ENCODE assay signal across 11 mouse cellular contexts in the genomic region with DNA sequence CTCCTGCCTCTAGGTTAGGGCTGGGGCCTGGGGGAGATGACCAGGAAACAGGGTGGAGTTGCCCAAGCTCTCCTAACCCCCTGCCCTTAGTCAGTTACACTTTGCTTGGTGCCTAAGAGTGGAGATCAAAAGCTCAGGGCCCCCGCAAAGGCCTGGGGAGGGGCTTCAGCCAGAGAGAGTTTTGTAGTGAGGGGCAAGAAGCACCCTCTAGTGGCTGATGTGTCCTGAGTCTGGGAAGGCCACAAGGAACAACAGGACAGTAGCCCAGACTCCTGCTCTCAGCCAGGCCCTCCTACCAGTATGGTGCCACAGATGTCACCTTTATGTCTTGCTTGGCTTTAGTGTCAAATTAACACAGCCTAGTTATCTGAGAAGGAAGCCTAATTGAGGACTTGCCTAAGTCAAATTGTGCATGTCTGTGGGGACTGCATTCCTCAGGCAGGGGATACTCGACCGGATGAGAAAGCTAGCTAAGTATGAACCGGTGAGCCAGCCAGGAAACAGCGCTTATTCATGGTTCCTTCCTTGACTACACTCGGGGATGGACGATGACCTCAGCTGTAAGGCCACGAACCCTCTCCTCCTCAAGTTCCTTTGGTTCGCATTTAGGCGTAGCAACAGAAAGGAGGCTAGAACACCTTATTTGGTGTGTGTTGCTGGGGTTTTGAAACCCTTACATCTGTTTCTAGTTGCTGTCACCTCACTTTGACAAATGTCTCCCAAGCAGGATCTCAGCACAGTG. TPM values are rescaled to one million over a fixed set of nuclear protein-coding genes. Genes with fewer than 3 reads are reported as not detected.
A peak's percentile ranks its signal among the peaks of the same experiment; 100 is the strongest.
DNase-seq lines count a peak whose midpoint lies in the region; ATAC-seq and TF ChIP-seq lines count a peak whose summit lies in the region.
"Had no signal": no experiment of that assay in that cellular context is flagged by ENCODE, and none has a peak within 500 bp of the region (broad histone marks: within the 10 kb centered on the region; RNA-seq: fewer than 3 reads in every experiment).

No protein-coding gene starts in this region.

- no peaks in the 10 kb centered on the region for H3K27me3 ChIP-seq in kidney, adult 2 months (replicated peaks; ENCODE audit: control insufficient read depth, insufficient read depth, low read length)
- H3K27me3 ChIP-seq in embryonic facial prominence, embryonic 10.5 days (replicated peaks; ENCODE audit: low read depth, poor library complexity, severe bottlenecking): peaks cover 77% of the 10 kb centered on the region
- H3K27me3 ChIP-seq: Patski had no signal

- WGBS in kidney, adult 2 months: 50% methylated on average over 10 of the region's 10 CpGs
- WGBS in embryonic facial prominence, embryonic 10.5 days: 54% methylated on average over 10 of the region's 10 CpGs

- peak; percentile 47 for DNase-seq in kidney, adult 2 months
- no peak for DNase-seq in kidney, adult 8-10 months
- peak; percentile 41 for DNase-seq in retina, postnatal 1 day
- DNase-seq in retina, embryonic 14.5 days (ENCODE audit: low spot score): no peak
- DNase-seq in embryonic facial prominence, embryonic 10.5 days (ENCODE audit: low spot score): peak; percentile 26
- no peak for DNase-seq in layer of hippocampus, adult 8-10 months (ENCODE audit: low spot score in 2 of 2)
- DNase-seq: thymus, postnatal 4 days had no signal

- peaks cover 5% of the 10 kb centered on the region for H3K4me1 ChIP-seq in kidney, adult 2 months (ENCODE audit: control insufficient read depth, insufficient read depth, low read length)
- H3K4me1 ChIP-seq in embryonic facial prominence, embryonic 10.5 days: peaks cover 81% of the 10 kb centered on the region

- no peaks in the 10 kb centered on the region; the same call in 1 of the 2 replicates for H3K9me3 ChIP-seq in embryonic facial prominence, embryonic 10.5 days
- H3K9me3 ChIP-seq: embryonic facial prominence, embryonic 12.5 days had no signal

- TF ChIP-seq POLR2A in kidney, adult 2 months (IDR thresholded peaks at IDR 0.05; ENCODE audit: low read depth, low read length): no peak

- TF ChIP-seq CTCF in kidney, adult 2 months (conservative IDR thresholded peaks at IDR 0.05; ENCODE audit: insufficient read depth, insufficient read length, low read depth, low read length): no peak

- ATAC-seq in CD4-positive, CD25-positive, alpha-beta regulatory T cell, adult 4 months: no peak
- ATAC-seq: Patski had no signal

- no peaks in the 10 kb centered on the region for H3K36me3 ChIP-seq in kidney, adult 2 months (ENCODE audit: control insufficient read depth, insufficient read depth, low read length)
- peaks cover under 1% of the 10 kb centered on the region; the same call in 1 of the 2 replicates for H3K36me3 ChIP-seq in embryonic facial prominence, embryonic 10.5 days (replicated peaks)

- no peak overlapping the region; the same call in 1 of the 2 replicates for H3K27ac ChIP-seq in kidney, adult 2 months (ENCODE audit: insufficient read depth, low read depth, low read length)
- no peak overlapping the region; the same call in 1 of the 2 replicates for H3K27ac ChIP-seq in embryonic facial prominence, embryonic 10.5 days (replicated peaks)
- H3K27ac ChIP-seq: embryonic facial prominence, embryonic 12.5 days had no signal

- no peak overlapping the region for H3K4me3 ChIP-seq in kidney, adult 2 months (ENCODE audit: insufficient read depth, low read depth, low read length)
- H3K4me3 ChIP-seq in embryonic facial prominence, embryonic 10.5 days: peak overlapping the region; percentile 23; the same call in 1 of the 2 replicates
- H3K4me3 ChIP-seq: embryonic facial prominence, embryonic 12.5 days had no signal

RNA-seq across cellular contexts. Expression of a gene that starts 2.7 kb away (rescaled TPM):
- 31.2 and 32.5 TPM in 2 replicates for polyA plus RNA-seq in kidney, adult 2 months (2012; rRNA removed)
- 29.5 and 30.2 TPM in 2 replicates for polyA plus RNA-seq in embryonic facial prominence, embryonic 10.5 days (2016; fragmentation: Nextera tagmentation; extraction: Ambion mirVana)
- polyA plus RNA-seq in CD4-positive, CD25-positive, alpha-beta regulatory T cell, adult 4 months (2017; shearing (Covaris generic)): 1 to 10 TPM; 3.9 to 8.2 TPM
- total RNA-seq in layer of hippocampus, adult 8-10 months (2022): 10 to 100 TPM; 38.0 to 52.1 (median 47.0) TPM

RNA-seq across cellular contexts. Expression of a gene that starts 2.9 kb away (rescaled TPM):
- not detected in 2 replicates for polyA plus RNA-seq in kidney, adult 2 months (2012; rRNA removed)
- polyA plus RNA-seq in embryonic facial prominence, embryonic 10.5 days (2016; fragmentation: Nextera tagmentation; extraction: Ambion mirVana): 0.10 and 2.3 TPM in 2 replicates
- not detected for polyA plus RNA-seq in CD4-positive, CD25-positive, alpha-beta regulatory T cell, adult 4 months (2017; shearing (Covaris generic))
- not detected for total RNA-seq in layer of hippocampus, adult 8-10 months (2022)
- total RNA-seq: hematopoietic stem cell, adult 5-6 weeks had no signal

RNA-seq across cellular contexts. Expression of a gene that starts 20.3 kb away (rescaled TPM):
- polyA plus RNA-seq in kidney, adult 2 months (2012; rRNA removed): 6.9 and 9.5 TPM in 2 replicates
- 2.7 and 4.0 TPM in 2 replicates for polyA plus RNA-seq in embryonic facial prominence, embryonic 10.5 days (2016; fragmentation: Nextera tagmentation; extraction: Ambion mirVana)
- polyA plus RNA-seq in CD4-positive, CD25-positive, alpha-beta regulatory T cell, adult 4 months (2017; shearing (Covaris generic)): under 1 TPM in 1 of 2 experiments, not detected in 1; 0.13 TPM
- 1 to 10 TPM; 5.9 to 7.2 (median 6.6) TPM for total RNA-seq in layer of hippocampus, adult 8-10 months (2022)
- total RNA-seq: hematopoietic stem cell, adult 5-6 weeks had no signal

RNA-seq across cellular contexts. Expression of a gene that starts 24.4 kb away (rescaled TPM):
- 0.19 and 0.67 TPM in 2 replicates for polyA plus RNA-seq in kidney, adult 2 months (2012; rRNA removed)
- 1.3 and 2.3 TPM in 2 replicates for polyA plus RNA-seq in embryonic facial prominence, embryonic 10.5 days (2016; fragmentation: Nextera tagmentation; extraction: Ambion mirVana)
- not detected for polyA plus RNA-seq in CD4-positive, CD25-positive, alpha-beta regulatory T cell, adult 4 months (2017; shearing (Covaris generic))
- 10 to 100 TPM; 11.3 to 16.5 (median 13.8) TPM for total RNA-seq in layer of hippocampus, adult 8-10 months (2022)

RNA-seq across cellular contexts. Expression of a gene that starts 31.2 kb away (rescaled TPM):
- 45.4 and 90.1 TPM in 2 replicates for polyA plus RNA-seq in kidney, adult 2 months (2012; rRNA removed)
- polyA plus RNA-seq in embryonic facial prominence, embryonic 10.5 days (2016; fragmentation: Nextera tagmentation; extraction: Ambion mirVana): 360 and 367 TPM in 2 replicates
- 1,000 to 10,000 TPM in 1 of 2 experiments, 100 to 1,000 TPM in 1; 772 to 1,018 TPM for polyA plus RNA-seq in CD4-positive, CD25-positive, alpha-beta regulatory T cell, adult 4 months (2017; shearing (Covaris generic))
- 100 to 1,000 TPM; 161 to 249 (median 201) TPM for total RNA-seq in layer of hippocampus, adult 8-10 months (2022)

Comparison
In these comparisons a context has a peak if more than half of its experiments do, and no peak if none do; other contexts are left out.
1. DNase-seq: peak in kidney, adult 2 months (single experiment), retina, postnatal 1 day (single experiment) and embryonic facial prominence, embryonic 10.5 days (single experiment); none in kidney, adult 8-10 months (0 of 2), retina, embryonic 14.5 days (single experiment) and layer of hippocampus, adult 8-10 months (0 of 2).